ENCODE assay signal across 17 mouse cellular contexts in genomic region chr1:179255826-179256512, GRCm38 (mm10).
"Had no signal": no experiment of that assay in that cellular context is flagged by ENCODE, and none has a peak within 500 bp of the region (broad histone marks: within the 10 kb centered on the region; RNA-seq: fewer than 3 reads in every experiment).

No protein-coding gene starts in this region.

- H3K27ac ChIP-seq: left cerebral cortex, adult 2 months; liver, embryonic 13.5 days; midbrain, embryonic 13.5 days; neural tube, embryonic 13.5 days had no signal

- H3K9me3 ChIP-seq: liver, embryonic 13.5 days; midbrain, embryonic 10.5 days; midbrain, embryonic 13.5 days; neural tube, embryonic 13.5 days had no signal

- H3K27me3 ChIP-seq: liver, embryonic 13.5 days; megakaryocyte, embryonic 14.5 days; midbrain, embryonic 13.5 days; neural tube, embryonic 13.5 days had no signal

- H3K4me3 ChIP-seq: left cerebral cortex, adult 2 months; liver, embryonic 13.5 days; megakaryocyte, embryonic 14.5 days; midbrain, embryonic 10.5 days; midbrain, embryonic 13.5 days; myocyte; neural tube, embryonic 13.5 days had no signal

- H3K4me2 ChIP-seq: liver, embryonic 13.5 days; lung, embryonic 14.5 days; midbrain, embryonic 13.5 days; neural tube, embryonic 13.5 days had no signal

- DNase-seq: kidney, adult 18-20 months; kidney, adult 9 months; kidney, postnatal 14 days; kidney, postnatal 4 days; layer of hippocampus, postnatal 36 days; liver, embryonic 13.5 days; lung, embryonic 14.5 days; lung, postnatal 10 days; lung, postnatal 36 days; thymus, postnatal 36 days had no signal

- H3K9ac ChIP-seq: liver, embryonic 13.5 days; lung, embryonic 14.5 days; midbrain, embryonic 13.5 days; neural tube, embryonic 13.5 days had no signal

- H3K4me1 ChIP-seq: liver, embryonic 13.5 days; megakaryocyte, embryonic 14.5 days had no signal

- ATAC-seq: midbrain, embryonic 13.5 days; midbrain, embryonic 16.5 days had no signal

- H3K36me3 ChIP-seq: liver, embryonic 13.5 days; midbrain, embryonic 10.5 days; midbrain, embryonic 13.5 days; neural tube, embryonic 13.5 days had no signal
